Mouse (Mus musculus): ENCODE measurements around the gene Hirip3.

DNA sequence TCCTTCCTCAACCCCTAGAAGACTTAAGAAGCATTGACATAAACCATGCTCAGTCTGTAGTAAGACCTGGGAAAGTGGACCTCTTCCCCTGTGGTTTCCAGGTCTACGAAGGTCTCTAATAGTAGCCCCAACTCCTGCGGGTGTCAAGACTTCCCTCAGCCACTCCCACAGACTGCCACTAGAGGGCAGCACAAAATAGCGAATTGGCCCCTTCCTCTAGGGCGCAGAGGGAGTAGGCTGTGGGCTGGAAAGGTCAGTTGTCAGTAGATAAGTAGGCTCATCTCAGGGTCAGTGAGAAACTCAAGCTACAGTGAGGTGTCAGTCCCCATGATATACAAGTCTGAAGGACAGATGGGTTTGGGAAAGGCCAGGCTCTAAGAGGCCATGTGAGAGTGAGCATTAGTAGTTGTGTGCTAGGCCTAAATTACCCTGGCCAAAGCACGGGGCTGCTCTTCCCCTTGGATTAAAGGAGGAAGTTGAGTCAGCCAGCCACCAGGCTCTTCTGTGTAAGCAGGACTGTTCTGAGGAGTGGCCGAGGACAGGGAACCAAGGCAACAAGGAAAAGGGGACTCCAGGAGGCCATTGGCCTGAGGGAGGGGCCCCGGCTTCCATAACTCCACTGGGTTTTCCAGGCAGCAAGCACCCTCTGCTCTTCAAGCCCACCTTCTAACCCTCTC, 39.8 kb upstream of the Hirip3 start:
- peak; percentile 89 for TF ChIP-seq CTCF (IDR thresholded peaks at IDR 0.05; ENCODE audit: extremely low read depth, insufficient read depth, low read length)
- TF ChIP-seq POLR2A (IDR thresholded peaks at IDR 0.05; ENCODE audit: extremely low read depth, insufficient read depth, low read length) = no peak
